Mouse (Mus musculus): ENCODE measurements at regions not wholly inside any gene's neighbourhood (a gene's known extent, or its start where the extent isn't known, plus 50 kb on each side); places are given as distances from the start of the nearest gene placed in this dataset.

- no peak for DNase-seq (ENCODE audit: low spot score)
Measured at GRCm38 (mm10) chr16:55663946-55664345, 174.8 kb downstream of the Nfkbiz start.

GRCm38 (mm10) chr16:55636667-55637450, 201.8 kb downstream of the Nfkbiz start:
- DNase-seq (ENCODE audit: low spot score) = no peak

GRCm38 (mm10) chr16:55636224-55636623, 202.5 kb downstream of the Nfkbiz start:
- DNase-seq (ENCODE audit: low spot score) = no peak

DNA sequence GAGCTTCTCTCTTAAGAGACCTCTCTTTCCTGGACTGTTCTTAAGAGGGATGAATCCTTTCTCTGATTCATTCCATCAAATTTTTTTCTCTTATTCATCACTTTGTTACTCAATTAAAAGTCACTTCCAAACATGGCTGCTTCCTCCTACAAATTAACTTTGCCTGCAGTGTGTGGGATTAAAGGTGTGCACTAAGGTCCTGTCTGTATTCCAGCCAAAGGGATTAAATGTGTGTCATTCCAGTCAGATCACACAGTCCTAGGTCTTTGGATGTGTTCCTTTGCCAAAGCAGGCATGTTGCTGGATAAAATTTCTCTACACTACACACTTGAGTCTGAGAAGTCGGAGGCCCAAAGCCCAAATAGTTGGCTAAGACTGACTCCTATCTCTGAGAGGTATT, 204.0 kb downstream of the Nfkbiz start:
- no peak for DNase-seq (ENCODE audit: low spot score)

GRCm38 (mm10) chr16:55632220-55632619, 206.5 kb downstream of the Nfkbiz start:
- DNase-seq (ENCODE audit: low spot score) = no peak

DNA sequence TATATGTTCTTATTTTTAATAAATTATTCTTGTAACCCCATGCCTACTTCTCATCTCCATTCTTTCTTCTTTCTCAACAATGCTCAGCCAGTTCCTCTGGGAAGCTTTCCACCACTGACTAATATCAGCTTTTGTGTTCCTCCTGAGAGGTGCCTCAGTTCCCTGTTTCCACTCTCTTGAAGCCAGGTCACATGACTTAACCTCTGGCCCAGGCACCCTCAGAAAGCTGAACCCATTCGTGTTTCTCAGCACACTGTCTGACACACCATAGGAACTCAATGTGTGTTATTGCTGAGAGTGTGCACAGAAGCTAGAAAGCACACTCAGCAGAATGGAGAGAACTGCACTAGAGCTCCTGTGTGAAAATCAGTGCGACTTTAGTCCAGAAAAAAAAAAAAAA, 207.1 kb downstream of the Nfkbiz start:
- no peak for DNase-seq (ENCODE audit: low spot score)

DNA sequence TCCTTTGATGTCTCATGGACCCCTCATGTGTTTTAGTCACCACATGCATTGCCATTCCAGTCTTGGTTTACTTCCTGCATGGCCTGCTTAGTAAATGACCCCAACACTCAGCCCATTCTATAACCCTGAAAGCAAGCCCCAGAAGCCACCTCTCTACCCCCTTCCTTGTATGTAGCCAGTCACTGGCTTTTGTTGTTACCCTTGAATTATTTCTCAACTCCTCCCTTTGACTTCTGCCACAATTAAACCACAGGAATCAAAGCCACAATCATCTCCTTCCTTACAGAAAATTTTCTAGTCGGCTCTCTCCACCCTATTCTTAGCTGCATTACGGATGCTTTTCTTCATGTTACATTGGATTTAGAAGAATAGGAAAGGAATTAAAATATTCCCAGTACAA, 207.7 kb downstream of the Nfkbiz start:
- no peak for DNase-seq (ENCODE audit: low spot score)

DNA sequence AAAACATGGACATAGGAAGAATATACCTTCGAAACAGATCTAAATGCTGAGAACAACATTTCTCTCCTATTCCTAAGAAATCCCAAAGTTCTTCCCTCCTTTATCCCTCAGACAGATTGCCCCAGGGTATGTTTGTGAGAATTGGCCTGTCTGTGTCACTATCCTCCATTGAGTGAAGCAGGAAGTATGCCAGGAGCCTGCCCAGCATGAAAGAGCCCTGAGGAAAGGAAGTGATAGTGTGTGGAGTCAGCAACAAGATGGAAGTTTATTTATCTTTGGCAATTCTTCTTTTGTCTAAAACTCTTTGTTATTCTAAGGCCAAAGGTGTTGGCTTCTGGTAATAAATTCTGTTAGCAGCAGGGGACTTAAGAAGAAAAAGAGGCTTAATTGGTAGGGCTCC, 211.2 kb downstream of the Nfkbiz start:
- no peak for DNase-seq (ENCODE audit: low spot score)

DNA sequence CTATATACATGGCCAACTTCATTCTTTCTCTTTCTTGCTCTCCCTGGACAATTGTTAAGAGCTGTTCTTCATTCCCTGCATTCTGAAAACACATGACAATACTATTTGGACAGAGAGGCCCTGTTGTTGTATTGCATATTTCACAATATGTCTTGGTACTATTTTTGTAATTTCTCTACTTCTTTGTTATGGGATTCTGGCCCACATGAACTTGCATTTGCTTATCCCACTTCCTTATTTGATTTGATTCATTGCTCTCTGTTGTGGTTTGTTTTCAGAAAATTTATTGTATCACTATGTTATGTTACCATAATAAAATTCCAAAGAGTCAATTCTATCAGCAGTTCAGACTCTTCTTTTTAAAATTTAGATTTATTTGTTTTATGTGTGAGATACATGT, 215.3 kb downstream of the Nfkbiz start:
- DNase-seq (ENCODE audit: low spot score) = no peak

DNA sequence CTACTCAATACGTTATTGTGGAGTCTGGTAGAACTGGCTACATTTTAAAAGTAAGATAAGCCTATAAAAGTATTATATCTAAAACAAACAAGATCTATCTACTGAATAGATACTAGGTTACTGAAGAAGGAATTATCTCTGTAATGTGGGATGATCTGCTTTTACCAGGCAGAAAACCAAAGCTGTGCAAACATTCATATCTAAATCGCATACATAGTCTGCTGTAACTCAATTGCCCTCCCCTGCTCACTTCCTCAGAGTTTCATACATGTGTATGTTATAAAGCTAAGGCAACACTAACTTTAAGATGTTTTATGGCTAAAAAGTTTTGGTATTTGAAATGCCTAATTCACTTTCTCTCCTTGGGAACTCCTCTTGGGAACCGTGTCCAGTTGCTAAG, 219.0 kb downstream of the Nfkbiz start:
- DNase-seq (ENCODE audit: low spot score) = no peak

GRCm38 (mm10) chr16:55617958-55618357, 220.7 kb downstream of the Nfkbiz start:
- DNase-seq (ENCODE audit: low spot score) = no peak

DNA sequence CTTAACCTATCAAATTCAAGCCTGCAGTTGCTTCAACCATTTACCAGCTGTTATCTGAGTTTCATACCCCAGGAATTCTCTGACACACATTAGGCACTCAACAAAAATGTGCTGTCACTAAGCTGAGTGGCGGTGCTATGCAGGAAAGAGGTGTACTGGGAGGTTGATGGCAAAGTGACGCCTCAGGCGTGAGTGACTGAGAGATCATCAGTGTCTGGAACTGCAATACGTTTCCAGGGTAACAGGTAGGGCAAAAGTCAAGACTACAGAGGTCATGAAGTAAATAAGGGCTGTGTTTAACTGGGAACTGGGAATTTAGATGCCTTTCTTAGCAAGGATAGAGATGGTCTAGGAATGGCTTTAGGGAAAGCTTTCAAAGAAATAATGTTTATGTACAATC, 221.2 kb downstream of the Nfkbiz start:
- no peak for DNase-seq (ENCODE audit: low spot score)

DNA sequence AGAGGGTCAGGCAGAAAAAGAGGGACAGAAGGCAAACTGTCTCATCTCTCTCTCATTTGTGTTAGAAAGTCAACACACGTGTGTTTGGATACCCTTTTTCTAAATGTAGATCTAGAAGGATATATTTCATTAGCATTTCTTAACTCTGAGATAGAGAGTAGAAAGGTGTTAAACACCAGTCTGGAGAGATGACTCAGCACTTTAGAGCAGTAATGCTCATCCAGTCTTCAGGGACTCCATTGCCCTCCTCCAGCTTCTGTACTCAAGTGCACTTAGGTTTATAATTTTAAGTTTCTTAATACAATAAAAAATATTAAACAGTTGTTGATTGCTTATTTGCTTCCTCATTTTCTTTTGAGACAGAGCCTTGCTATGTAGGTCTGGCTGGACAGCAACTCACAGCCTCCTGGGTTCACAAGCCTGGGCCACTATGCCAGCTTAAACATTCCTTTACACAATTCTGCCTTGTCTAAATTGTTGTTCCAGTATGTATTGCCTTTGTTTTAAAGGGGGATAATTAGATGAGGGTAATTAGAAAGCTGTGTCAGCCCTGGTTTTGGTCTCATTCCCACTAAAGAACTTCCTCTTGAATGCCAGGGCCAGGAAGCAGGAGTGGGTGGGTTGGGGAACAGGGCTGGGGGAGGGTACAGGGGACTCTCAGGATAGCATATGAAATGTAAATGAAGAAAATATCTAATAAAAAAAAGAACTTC, 222.1 kb downstream of the Nfkbiz start:
- no peak for DNase-seq (ENCODE audit: low spot score)

GRCm38 (mm10) chr16:55612873-55613272, 225.8 kb downstream of the Nfkbiz start:
- no peak for DNase-seq (ENCODE audit: low spot score)

GRCm38 (mm10) chr16:55612001-55612400, 226.7 kb downstream of the Nfkbiz start:
- DNase-seq (ENCODE audit: low spot score) = no peak

- DNase-seq (ENCODE audit: low spot score) = no peak
Measured at GRCm38 (mm10) chr16:55611172-55611571, 227.5 kb downstream of the Nfkbiz start.

GRCm38 (mm10) chr16:55608361-55608760, 230.3 kb downstream of the Nfkbiz start:
- DNase-seq (ENCODE audit: low spot score) = peak; percentile 10

DNA sequence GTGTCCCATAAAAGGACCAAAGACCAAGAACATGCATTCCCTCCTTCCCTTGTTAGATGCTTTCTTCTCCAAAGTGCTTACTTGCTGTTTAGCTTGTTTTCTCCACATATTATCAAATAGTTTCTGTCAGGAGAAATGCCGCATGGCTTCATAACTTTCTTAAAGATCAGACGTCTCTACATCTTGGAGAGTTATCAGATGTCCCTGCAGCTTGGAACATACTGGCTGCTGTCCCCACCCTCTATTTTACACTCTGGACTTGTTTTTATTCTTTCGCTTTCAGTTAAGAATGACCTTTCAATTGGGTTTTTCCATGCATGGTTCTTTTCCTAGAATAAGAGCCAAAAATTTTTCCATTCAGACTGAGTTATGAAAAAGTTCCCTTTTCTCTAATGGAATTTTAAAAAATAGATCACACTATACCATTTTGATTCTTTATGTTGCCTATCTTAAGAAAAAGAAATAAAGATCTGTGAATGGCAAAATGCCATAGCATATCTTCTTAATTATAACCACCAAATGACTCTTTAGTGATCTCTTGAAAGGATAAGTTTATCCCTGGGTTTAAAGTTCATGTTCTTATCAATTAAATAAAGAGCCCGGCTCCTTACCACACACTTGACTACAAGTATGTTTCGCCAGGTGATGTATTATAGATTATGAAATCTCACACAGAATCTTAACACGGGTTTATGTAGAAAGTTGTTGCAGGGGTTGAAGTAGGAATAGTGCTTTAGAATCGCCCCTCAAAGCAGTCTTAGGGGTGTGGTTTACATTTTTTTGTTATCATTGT, 232.1 kb downstream of the Nfkbiz start:
- no peak for DNase-seq (ENCODE audit: low spot score)

DNA sequence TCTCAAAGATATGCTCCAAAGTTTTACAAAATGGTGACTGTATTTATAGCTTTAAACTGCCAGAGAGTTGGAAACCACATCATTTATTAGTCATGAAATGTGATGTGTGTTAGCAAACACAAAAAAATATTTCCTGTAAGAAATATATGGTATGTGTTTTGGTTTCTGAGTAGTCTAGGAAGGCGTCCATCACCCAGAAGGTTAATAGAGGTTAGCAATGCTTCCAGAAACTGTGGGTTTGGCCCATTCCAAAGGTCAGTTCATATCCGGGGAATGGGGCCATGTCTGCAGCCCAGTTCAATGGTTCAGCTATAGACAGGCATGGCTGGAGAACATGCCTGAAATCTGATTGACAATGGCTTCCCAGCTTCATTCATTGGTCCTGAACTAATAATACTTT, 235.1 kb downstream of the Nfkbiz start:
- no peak for DNase-seq (ENCODE audit: low spot score)

DNA sequence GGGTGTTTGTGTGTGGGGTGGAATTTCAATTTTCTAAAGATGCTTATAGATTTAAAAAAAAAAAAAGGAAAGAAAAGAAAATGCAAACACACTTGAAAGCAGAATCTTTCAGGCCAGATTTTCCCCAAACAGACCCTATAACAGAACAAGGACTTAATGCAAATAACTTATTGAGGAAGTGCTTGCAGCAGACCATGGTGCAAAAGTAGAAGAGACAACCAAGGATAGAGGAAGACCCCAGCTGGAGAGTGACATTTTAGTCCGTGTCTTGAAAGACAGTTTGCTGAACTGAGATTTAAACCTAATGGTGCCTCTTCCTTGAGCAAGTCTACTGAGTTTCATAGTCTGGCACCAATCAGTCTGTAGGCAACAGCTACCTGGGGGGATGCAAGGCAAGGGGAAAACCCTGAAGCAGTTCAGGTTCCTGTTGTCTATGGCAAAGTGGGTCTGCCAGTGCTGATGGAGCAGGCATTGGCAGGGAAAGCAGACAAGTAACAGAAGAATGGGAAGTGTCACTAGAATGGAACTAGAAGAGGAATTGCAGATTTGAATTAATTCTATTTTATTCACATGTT, 249.2 kb downstream of the Nfkbiz start:
- no peak for DNase-seq (ENCODE audit: low spot score)

- no peak for DNase-seq (ENCODE audit: low spot score)
Measured at GRCm38 (mm10) chr16:55587138-55587537, 251.6 kb downstream of the Nfkbiz start.

GRCm38 (mm10) chr16:55582906-55583305, 255.8 kb downstream of the Nfkbiz start:
- no peak for DNase-seq (ENCODE audit: low spot score)

Data from urinary bladder, postnatal 25 days (tissue).